Mouse (Mus musculus) MEL (cell line): ENCODE measurements around the gene Gm28374. TPM values are rescaled to one million over a fixed set of nuclear protein-coding genes. Genes with fewer than 3 reads are reported as not detected.
A peak's percentile ranks its signal among the peaks of the same experiment; 100 is the strongest.

ENCODE experiments used
- DNase-seq: peaks from one replicate; pipeline ENCODE4 v3.0.0; 2011; ENCODE audit warnings: low read depth, low spot score
- H3K27ac ChIP-seq: 2 replicates; pipeline ENCODE4 v1.5.1; 2012; ENCODE audit warnings: low read depth, mild to moderate bottlenecking, control low read depth, low read length, moderate library complexity; ENCODE audit not compliant: control insufficient read depth
- H3K27me3 ChIP-seq, 2 experiments: fragments of 150-350 bp in 1 of 2; sonication (generic) in 1 of 2; 2 replicates each; pipeline ENCODE4 v1.6.1; 2012; ENCODE audit warnings: low read length in 2 of 2, mild to moderate bottlenecking in 2 of 2, improper control_type of control experiment in 1 of 2, moderate library complexity in 1 of 2; ENCODE audit not compliant: insufficient read depth in 2 of 2, control insufficient read depth in 1 of 2
- H3K36me3 ChIP-seq, 2 experiments: 2 replicates each; pipeline ENCODE4 v1.6.1; 2012 to 2014; ENCODE audit warnings: low read length in 2 of 2, improper control_type of control experiment in 1 of 2, inconsistent platforms in 1 of 2, mild to moderate bottlenecking in 1 of 2; ENCODE audit not compliant: insufficient read depth in 2 of 2, control insufficient read depth in 1 of 2
- H3K4me1 ChIP-seq, 2 experiments: fragments of 150-350 bp in 1 of 2; sonication (generic) in 1 of 2; 2 replicates each; pipeline ENCODE4 v1.6.1; 2012; ENCODE audit warnings: low read length in 2 of 2, improper control_type of control experiment in 1 of 2, mild to moderate bottlenecking in 1 of 2; ENCODE audit not compliant: insufficient read depth in 2 of 2, control insufficient read depth in 1 of 2
- H3K4me3 ChIP-seq, 2 experiments: fragments of 150-350 bp in 1 of 2; sonication (generic) in 1 of 2; 2 replicates each; pipeline ENCODE4 v1.5.1; 2012; ENCODE audit warnings: low read depth in 2 of 2, low read length in 2 of 2, mild to moderate bottlenecking in 2 of 2, moderate library complexity in 2 of 2, control low read depth in 1 of 2, improper control_type of control experiment in 1 of 2; ENCODE audit not compliant: control insufficient read depth in 1 of 2, insufficient read depth in 1 of 2
- H3K79me2 ChIP-seq: 2 replicates; pipeline ENCODE4 v1.6.1; 2012; ENCODE audit warnings: mild to moderate bottlenecking, low read length, moderate library complexity; ENCODE audit not compliant: control insufficient read depth, poor library complexity, insufficient read depth
- H3K9ac ChIP-seq: 2 replicates; pipeline ENCODE4 v1.6.1; 2012; ENCODE audit warnings: low read depth, mild to moderate bottlenecking, control low read depth, low read length, moderate library complexity; ENCODE audit not compliant: control insufficient read depth, poor library complexity, severe bottlenecking
- H3K9me3 ChIP-seq: fragments of 150-350 bp; sonication (generic); replicated peaks from 2 replicates; pipeline ENCODE4 v1.6.1; 2012; ENCODE audit warnings: mild to moderate bottlenecking, low read length, improper control_type of control experiment, moderate library complexity; ENCODE audit not compliant: insufficient read depth
- CHD1 ChIP-seq: IDR thresholded peaks from 2 replicates; pipeline ENCODE4 v1.6.1; 2012; ENCODE audit warnings: low read depth, mild to moderate bottlenecking, inconsistent platforms, low read length, improper control_type of control experiment
- CTCF ChIP-seq, 3 experiments: IDR thresholded peaks in 2 of 3; conservative IDR thresholded peaks in 1 of 3; 2 replicates each; pipeline ENCODE4 v1.5.1; 2011 to 2012; ENCODE audit warnings: low read length in 3 of 3, low read depth in 2 of 3, mild to moderate bottlenecking in 2 of 3, improper control_type of control experiment in 1 of 3, inconsistent platforms in 1 of 3, mixed read lengths in 1 of 3, moderate library complexity in 1 of 3; ENCODE audit not compliant: control insufficient read depth in 1 of 3, insufficient read depth in 1 of 3, poor library complexity in 1 of 3, severe bottlenecking in 1 of 3
- GATA1 ChIP-seq: IDR thresholded peaks from 2 replicates; pipeline ENCODE4 v1.6.1; 2011; ENCODE audit warnings: low read depth, low read length, improper control_type of control experiment
- HCFC1 ChIP-seq: IDR thresholded peaks from 2 replicates; pipeline ENCODE4 v1.6.1; 2012; ENCODE audit warnings: low read depth, mild to moderate bottlenecking, inconsistent platforms, low read length, improper control_type of control experiment, moderate library complexity
- JUND ChIP-seq: IDR thresholded peaks from 2 replicates; pipeline ENCODE4 v1.6.1; 2011; ENCODE audit warnings: low read depth, mild to moderate bottlenecking, improper control_type of control experiment, low read length
- NRF1 ChIP-seq: IDR thresholded peaks from 2 replicates; pipeline ENCODE4 v1.6.1; 2014; ENCODE audit warnings: low read depth, mild to moderate bottlenecking, inconsistent platforms, low read length, improper control_type of control experiment, moderate library complexity; ENCODE audit not compliant: poor library complexity, insufficient read depth, severe bottlenecking
- RCOR1 ChIP-seq: IDR thresholded peaks from 2 replicates; pipeline ENCODE4 v1.6.1; 2012; ENCODE audit warnings: low read depth, mild to moderate bottlenecking, inconsistent platforms, low read length, improper control_type of control experiment
- SIN3A ChIP-seq: IDR thresholded peaks from 2 replicates; pipeline ENCODE4 v1.6.1; 2012; ENCODE audit warnings: low read length, improper control_type of control experiment, inconsistent platforms
- TAL1 ChIP-seq: IDR thresholded peaks from 2 replicates; pipeline ENCODE4 v1.6.1; 2012; ENCODE audit warnings: mild to moderate bottlenecking, inconsistent platforms, low read length, moderate library complexity, mixed read lengths
- TBP ChIP-seq: IDR thresholded peaks from 2 replicates; pipeline ENCODE4 v1.8.0; 2011; ENCODE audit warnings: low read depth, low read length, improper control_type of control experiment
- ZC3H11A ChIP-seq: IDR thresholded peaks from 2 replicates; pipeline ENCODE4 v1.6.1; 2012; ENCODE audit warnings: low read depth, mild to moderate bottlenecking, inconsistent platforms, low read length, improper control_type of control experiment
- ZNF384 ChIP-seq: IDR thresholded peaks from 2 replicates; pipeline ENCODE4 v1.6.1; 2012; ENCODE audit warnings: low read depth, mild to moderate bottlenecking, inconsistent platforms, low read length, improper control_type of control experiment
- polyA plus RNA-seq, 2 experiments: library from polyadenylated mRNA; stranded (reverse) in 1 of 2; unstranded in 1 of 2; fragments of >175 nt in 1 of 2; fragments of >200 nt in 1 of 2; gene quantifications; 2 replicates each; pipeline versions ENCODE4 v1.2.1 to v1.2.4; 2012; ENCODE audit warnings: low replicate concordance in 2 of 2, low read depth in 1 of 2; ENCODE audit not compliant: insufficient read length in 2 of 2, insufficient read depth in 1 of 2, missing spikeins in 1 of 2
- total RNA-seq: library from RNA; depleted of rRNA; stranded (reverse); fragments of 300-350 nt; gene quantifications from 2 replicates; pipeline ENCODE4 v1.2.3, GENCODE M21; 2012

The Gm28374 gene
- total and polyA plus RNA-seq, 3 experiments = 0.42 to 0.46 TPM; not detected in 1

DNA sequence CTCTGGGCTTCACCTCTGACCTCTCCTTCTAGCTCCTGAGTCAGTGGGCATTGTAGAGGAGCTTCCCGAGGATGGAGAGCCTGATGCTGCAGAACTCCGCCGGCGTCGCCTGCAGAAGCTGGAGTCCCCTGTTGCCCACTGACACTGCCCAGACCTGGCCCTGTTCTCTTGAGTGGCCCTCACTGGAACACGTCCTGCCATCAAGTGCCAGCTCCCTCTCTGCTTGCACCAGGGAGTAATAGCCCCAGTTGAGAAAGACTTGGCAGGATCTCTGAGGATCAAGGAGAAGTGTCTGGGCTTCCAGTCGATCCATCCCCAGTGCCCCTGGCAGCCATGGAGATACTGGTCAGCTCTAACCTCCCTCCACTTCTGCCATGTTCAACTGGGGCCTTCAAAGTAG is 29.5 kb downstream of the Gm28374 start:
- Histone ChIP-seq H3K9ac (no peak overlapping the region), H3K9me3 (no peaks in the 10 kb centered on the region), H3K4me1 (peaks cover 0 to 22% of the 10 kb centered on the region in 2 experiments; a peak in 1 of 4 replicates), H3K27ac (no peak overlapping the region), H3K27me3 (no peaks in the 10 kb centered on the region), H3K36me3 (peaks cover 7 to 19% of the 10 kb centered on the region in 2 experiments; a peak in 3 of 4 replicates), H3K79me2 (peaks cover 29% of the 10 kb centered on the region), H3K4me3 (no peak overlapping the region)
- DNase-seq = no peak
- no peak for TF ChIP-seq ZNF384
- no peak for TF ChIP-seq CHD1
- no peak for TF ChIP-seq ZC3H11A
- no peak for TF ChIP-seq NRF1
- TF ChIP-seq CTCF (IDR thresholded peaks at IDR 0.05 in 2 of 3, conservative IDR thresholded peaks at IDR 0.05 in 1 of 3; ENCODE audit: control insufficient read depth in 1 of 3, insufficient read depth in 1 of 3, low read depth in 2 of 3, low read length in 3 of 3, poor library complexity in 1 of 3, severe bottlenecking in 1 of 3) = no peak
- no peak for TF ChIP-seq TBP
- no peak for TF ChIP-seq HCFC1
- TF ChIP-seq RCOR1 = no peak
- no peak for TF ChIP-seq SIN3A

DNA sequence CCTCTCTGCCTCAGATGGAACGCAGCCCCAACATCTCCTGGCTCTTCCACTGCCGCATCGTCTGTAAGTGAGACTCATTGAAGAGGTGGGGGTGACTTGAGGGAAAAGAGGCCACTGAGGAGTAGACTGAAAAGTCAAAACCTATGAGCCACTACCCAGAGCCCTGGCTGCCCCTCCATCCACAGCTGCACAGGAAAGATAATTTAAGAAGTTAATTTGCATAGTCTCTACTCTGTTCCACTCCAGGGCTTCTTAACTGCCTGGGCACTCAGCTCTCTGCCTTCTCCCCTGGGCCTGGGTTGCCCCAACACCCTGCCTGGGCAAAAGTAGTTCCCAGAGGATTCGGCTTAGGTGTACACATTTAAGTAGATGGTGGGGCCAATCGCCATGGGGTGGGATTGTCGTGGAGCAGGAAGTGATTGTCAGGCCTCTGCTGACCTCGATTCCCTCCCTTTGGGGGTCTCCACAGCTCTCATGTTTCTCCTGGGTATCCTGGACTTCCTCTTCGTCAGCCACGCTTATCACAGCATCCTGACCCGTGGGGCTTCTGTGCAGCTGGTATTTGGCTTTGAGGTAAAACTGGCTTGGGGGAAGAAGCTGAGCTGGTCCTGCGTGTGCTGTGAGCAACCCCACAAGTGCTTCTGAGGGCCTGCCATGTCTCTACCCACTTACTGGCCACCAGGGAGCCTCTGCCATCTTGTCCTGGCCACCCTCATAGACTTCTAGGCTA is 33.2 kb downstream of the Gm28374 start:
- Histone ChIP-seq H3K79me2 (peaks cover 23% of the 10 kb centered on the region), H3K9me3 (no peaks in the 10 kb centered on the region), H3K4me3 (no peak overlapping the region), H3K36me3 (peaks cover 5 to 12% of the 10 kb centered on the region in 2 experiments; a peak in 2 of 4 replicates), H3K9ac (no peak overlapping the region), H3K27me3 (no peaks in the 10 kb centered on the region), H3K4me1 (peaks cover 3 to 23% of the 10 kb centered on the region in 2 experiments; a peak in 3 of 4 replicates), H3K27ac (no peak overlapping the region)
- TF ChIP-seq TAL1 (peak; percentile 82), JUND (no peak)
- peak; percentile 42 for DNase-seq

DNA sequence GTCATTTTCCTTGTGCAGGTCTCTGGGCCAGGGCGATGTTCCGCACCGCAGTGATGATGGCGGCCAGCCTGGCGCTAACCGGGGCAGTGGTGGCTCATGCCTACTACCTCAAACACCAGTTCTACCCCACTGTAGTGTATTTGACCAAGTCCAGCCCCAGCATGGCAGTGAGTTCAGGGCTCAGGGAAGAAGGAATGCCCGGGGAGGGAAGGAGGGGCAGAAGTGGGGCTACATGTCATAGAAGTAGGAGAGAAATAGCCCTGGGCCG is 34.2 kb downstream of the Gm28374 start:
- peak overlapping the region; percentile 90 for H3K27ac ChIP-seq
- H3K27me3 ChIP-seq = no peaks in the 10 kb centered on the region
- H3K9me3 ChIP-seq = no peaks in the 10 kb centered on the region
- peak overlapping the region; percentile 73 for H3K9ac ChIP-seq
- H3K4me1 ChIP-seq = peaks cover 3 to 23% of the 10 kb centered on the region in 2 experiments; a peak in 3 of 4 replicates
- H3K36me3 ChIP-seq = peaks cover 5 to 12% of the 10 kb centered on the region in 2 experiments; a peak in 2 of 4 replicates
- peaks cover 23% of the 10 kb centered on the region for H3K79me2 ChIP-seq
- DNase-seq = no peak
- TF ChIP-seq GATA1 = no peak
- peak overlapping the region; percentile 61 to 81 for H3K4me3 ChIP-seq
